Mouse (Mus musculus) urinary bladder, adult 2 months (tissue): ENCODE results near the gene Gm17018. TPM values are rescaled to one million over a fixed set of nuclear protein-coding genes. Genes with fewer than 3 reads are reported as not detected.
"Not testable (repeated sequence)": the region's sequence is repeated elsewhere in the genome, so short reads cannot be mapped to it uniquely, and the experiment has no call there.

ENCODE experiments used
- DNase-seq: peaks from one replicate; pipeline ENCODE4 v3.0.0; 2022; ENCODE audit warnings: low spot score
- polyA plus RNA-seq: library from polyadenylated mRNA; depleted of rRNA; stranded (reverse); fragments of >200 nt; gene quantifications from 2 replicates; pipeline ENCODE4 v1.2.3, GENCODE M21; 2012; rRNA removed

Gene Gm17018
- polyA plus RNA-seq, result 26.0 and 27.7 TPM in 2 replicates

- DNase-seq, result peak; percentile 64
Measured at GRCm38 (mm10) chr19:45560153-45560890, at the start of gene Gm17018, which contains the start of gene Poll. TSS of gene Gm17018 (plus strand) at chr19:45560615. TSS of gene Poll (minus strand) at chr19:45560531.

- DNase-seq, result no peak
Measured at GRCm38 (mm10) chr19:45510680-45511079, 49.7 kb upstream of the Gm17018 start.

GRCm38 (mm10) chr19:45511406-45511805, 49.0 kb upstream of the Gm17018 start:
- DNase-seq, result no peak

- no peak for DNase-seq
Measured at GRCm38 (mm10) chr19:45515341-45515740, 45.1 kb upstream of the Gm17018 start.

GRCm38 (mm10) chr19:45516264-45516663, 44.2 kb upstream of the Gm17018 start:
- no peak for DNase-seq

GRCm38 (mm10) chr19:45527382-45527781, 33.0 kb upstream of the Gm17018 start:
- DNase-seq, result no peak

GRCm38 (mm10) chr19:45527931-45528534, 32.4 kb upstream of the Gm17018 start:
- DNase-seq, result no peak

GRCm38 (mm10) chr19:45529294-45529693, 31.1 kb upstream of the Gm17018 start:
- no peak for DNase-seq

GRCm38 (mm10) chr19:45530200-45530995, 30.0 kb upstream of the Gm17018 start:
- DNase-seq, result no peak

- DNase-seq, result no peak
Measured at GRCm38 (mm10) chr19:45531554-45531953, 28.9 kb upstream of the Gm17018 start.

GRCm38 (mm10) chr19:45533617-45534016, 26.8 kb upstream of the Gm17018 start:
- DNase-seq, result no peak

- no peak for DNase-seq
Measured at GRCm38 (mm10) chr19:45535214-45535735, 25.1 kb upstream of the Gm17018 start.

GRCm38 (mm10) chr19:45535929-45536328, 24.5 kb upstream of the Gm17018 start:
- DNase-seq, result no peak

GRCm38 (mm10) chr19:45537505-45537904, 22.9 kb upstream of the Gm17018 start:
- no peak for DNase-seq

- no peak for DNase-seq
Measured at GRCm38 (mm10) chr19:45540657-45541408, 19.6 kb upstream of the Gm17018 start.

- peak; percentile 40 for DNase-seq
Measured at GRCm38 (mm10) chr19:45541409-45542041, 18.9 kb upstream of the Gm17018 start.

- DNase-seq, result no peak
Measured at GRCm38 (mm10) chr19:45542061-45542460, 18.4 kb upstream of the Gm17018 start.

- DNase-seq, result no peak
Measured at GRCm38 (mm10) chr19:45544152-45544924, 16.1 kb upstream of the Gm17018 start.

GRCm38 (mm10) chr19:45544925-45545321, 15.5 kb upstream of the Gm17018 start:
- DNase-seq, result peak; percentile 66

GRCm38 (mm10) chr19:45548196-45548595, 12.2 kb upstream of the Gm17018 start:
- not testable (repeated sequence) for DNase-seq
